Mouse (Mus musculus) testis, postnatal 10 days (tissue): ENCODE measurements around the gene Gm28047.
A peak's percentile ranks its signal among the peaks of the same experiment; 100 is the strongest.

Source experiments
- DNase-seq: peaks from one replicate; pipeline ENCODE4 v3.0.0; 2021; ENCODE audit warnings: low spot score

Gm28047 gene

DNA sequence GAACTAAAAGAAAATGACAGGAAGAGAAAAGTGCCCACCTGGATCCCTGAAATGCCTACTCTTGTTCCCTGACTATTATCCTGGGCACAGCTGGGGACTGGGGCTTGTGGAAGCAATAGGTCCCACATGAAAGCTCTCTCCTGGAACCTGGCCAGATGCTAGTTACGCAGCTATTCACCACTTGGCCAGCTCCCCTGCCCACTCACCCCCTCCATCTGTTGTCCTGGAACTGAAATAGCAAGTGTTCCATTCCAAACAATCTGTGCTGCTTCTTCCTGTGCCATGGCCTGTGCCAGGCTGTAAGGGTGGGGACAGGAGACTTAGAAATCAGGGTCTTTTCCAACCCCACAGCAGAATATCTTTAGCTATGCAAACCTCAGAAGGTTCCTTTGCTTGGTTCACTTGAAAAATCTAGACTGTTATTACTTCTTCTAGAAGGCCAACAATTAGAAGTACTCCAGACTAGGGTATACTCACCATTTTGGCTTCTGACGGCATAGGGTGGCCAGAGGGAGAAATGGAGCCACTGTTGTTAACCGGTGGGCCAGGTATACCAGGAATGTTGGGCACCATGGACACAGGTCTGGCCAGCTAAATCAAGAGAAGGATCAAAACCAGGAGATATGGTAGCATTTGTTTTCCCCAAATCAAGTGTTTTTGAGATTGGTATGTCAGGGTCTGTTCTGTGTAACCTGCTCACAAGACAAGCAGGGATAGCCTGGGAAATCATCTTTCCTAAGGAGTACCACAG, 78.0 kb downstream of the Gm28047 start:
- DNase-seq = peak; percentile 47

GRCm38 (mm10) chr15:102546246-102546645, 78.6 kb downstream of the Gm28047 start:
- DNase-seq = peak; percentile 33

DNA sequence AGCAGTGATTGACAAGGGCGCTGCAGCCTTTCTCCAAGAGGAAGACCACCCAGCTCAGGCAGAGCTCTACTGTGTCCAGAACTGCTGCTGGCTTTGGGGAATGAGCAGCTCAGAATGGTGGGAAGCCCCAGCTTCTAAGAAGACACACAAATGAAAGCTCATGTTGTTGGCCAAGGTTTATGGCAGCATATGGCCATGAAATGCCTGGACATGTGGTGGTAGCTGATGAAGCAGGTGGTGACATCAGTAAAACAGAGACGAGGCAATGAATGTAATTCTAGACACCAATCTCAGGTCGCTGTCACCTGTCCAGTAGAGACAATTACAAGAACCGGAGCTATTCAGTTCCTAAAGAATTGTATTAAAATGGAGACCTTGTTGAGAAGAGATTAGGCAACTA, 80.1 kb downstream of the Gm28047 start:
- peak; percentile 23 for DNase-seq

DNA sequence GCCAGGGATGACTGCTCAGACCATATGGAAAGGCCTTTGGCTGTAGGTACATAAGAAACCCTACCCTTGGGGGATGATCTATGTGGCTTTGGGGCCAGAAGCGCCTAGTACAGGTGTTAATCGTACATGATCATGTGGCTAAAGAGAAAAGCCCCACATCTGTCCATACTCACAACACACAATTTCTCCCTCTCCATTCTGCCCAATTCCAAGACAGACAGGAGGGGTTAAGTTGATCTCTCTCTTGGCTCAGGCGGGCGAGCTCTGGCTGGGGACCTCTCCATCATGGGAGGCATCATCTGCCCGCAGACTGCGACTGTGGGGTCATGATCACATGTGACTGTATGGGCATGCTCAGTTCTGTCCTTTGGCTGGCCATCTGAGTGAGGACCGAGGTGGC, 90.9 kb downstream of the Gm28047 start:
- DNase-seq = no peak

DNA sequence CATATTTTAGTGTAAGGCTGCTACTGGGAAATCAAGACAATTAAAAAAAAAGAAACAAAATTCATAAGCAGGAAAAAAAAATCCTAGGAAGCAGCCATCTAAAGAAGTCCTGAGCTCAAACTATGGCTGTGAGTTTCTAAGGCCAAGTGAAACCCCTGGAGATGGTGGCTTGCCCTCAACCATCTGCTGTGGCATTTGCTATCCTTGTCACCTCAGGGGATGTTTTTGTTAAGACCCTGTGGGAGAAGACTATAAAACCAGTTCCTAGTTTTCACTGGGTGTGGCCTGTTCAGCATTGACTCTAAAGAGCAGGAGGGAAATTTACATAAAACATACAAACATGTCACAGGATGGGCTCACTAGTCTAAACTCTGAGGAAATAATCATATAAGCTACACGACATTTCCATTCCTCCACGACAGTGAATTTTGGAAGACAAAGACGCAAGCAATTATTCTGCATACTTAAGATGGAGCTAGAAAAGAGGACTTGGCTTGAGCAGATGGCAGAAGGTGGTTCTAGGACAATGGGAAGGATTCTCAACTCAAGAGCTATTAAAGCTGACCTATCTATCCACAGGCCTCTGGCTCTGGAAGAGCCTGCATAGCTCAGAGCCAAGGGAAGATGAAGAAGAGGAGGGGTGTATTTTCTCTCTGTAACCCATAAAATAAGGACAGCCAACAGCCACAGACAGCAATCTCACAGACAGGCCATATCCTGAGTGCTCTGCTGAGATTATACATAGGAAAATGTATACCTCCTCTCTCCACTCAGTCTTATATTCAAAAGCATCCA, 92.6 kb downstream of the Gm28047 start:
- no peak for DNase-seq

DNA sequence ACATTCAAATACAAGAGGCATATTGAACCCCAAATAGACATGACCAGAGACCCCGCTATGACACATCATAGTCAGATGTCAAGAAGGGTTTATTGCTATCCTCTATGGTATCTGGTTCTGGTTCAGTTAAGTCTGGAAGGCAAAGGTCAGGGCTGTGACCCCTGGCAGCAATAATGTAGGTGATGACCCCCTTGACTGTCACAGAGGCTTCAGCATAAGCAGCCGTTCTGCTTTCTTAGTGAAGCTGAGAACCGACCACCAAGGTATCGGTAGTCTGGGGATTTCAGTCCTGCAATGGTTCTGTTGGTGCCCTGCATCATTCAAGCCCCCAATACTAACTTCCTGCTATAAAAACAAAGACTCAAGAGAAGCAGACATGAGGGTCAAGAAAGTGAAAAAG, 93.3 kb downstream of the Gm28047 start:
- DNase-seq = no peak

DNA sequence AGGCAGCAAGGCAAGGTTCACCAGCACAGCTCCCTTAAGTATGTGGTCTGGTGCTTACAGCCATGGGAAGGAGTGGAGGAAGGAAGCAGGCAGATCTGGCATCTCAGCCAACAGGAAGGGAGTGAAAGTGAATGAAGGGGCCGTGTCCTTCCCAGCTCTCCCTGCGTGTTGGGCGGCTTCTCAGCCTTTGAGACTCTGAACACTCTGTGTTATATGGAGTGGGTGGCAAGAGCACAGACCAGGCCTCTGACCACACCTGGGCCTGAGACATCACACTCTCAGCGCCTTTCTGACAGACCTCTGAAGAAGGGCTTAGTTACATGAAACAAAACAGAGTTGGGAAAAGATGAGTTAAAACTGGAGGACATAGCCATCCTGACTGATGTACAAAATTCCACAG, 94.3 kb downstream of the Gm28047 start:
- no peak for DNase-seq

DNA sequence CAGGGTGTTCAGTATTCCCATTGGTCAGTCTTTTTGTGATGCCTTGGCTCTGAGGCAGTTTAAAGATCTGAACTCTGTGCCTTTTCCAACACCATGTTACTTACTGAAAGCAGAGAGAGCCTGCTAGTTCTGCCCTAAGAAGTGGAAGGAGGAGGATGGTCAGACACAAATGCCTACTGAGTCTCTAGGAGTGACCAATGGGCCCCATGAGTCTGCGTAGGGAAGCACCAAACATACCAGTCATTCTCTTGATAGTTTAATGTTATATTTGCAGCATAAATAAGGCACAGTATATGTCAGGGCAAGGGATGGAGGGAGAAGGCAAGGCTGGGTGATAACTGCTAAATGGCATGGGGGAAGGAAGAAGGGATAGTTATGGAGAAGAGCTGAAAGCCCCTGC, 96.5 kb downstream of the Gm28047 start:
- no peak for DNase-seq

- DNase-seq = no peak
These were observed 96.9 kb downstream of the Gm28047 start for GRCm38 (mm10) chr15:102527936-102528335.

- no peak for DNase-seq
These were observed 98.5 kb downstream of the Gm28047 start for GRCm38 (mm10) chr15:102526111-102527002.

GRCm38 (mm10) chr15:102524892-102525485, 99.9 kb downstream of the Gm28047 start, which contains the start of gene Npff:
Gene Npff, minus strand, starts transcription at chr15:102524942.
- DNase-seq = peak; percentile 84

- no peak for DNase-seq
These were observed 103.4 kb downstream of the Gm28047 start for GRCm38 (mm10) chr15:102521480-102521879.

- DNase-seq = no peak
These were observed 104.5 kb downstream of the Gm28047 start for GRCm38 (mm10) chr15:102520416-102520815.

GRCm38 (mm10) chr15:102519211-102520141, 105.4 kb downstream of the Gm28047 start:
- DNase-seq = no peak

- DNase-seq = no peak
These were observed 106.0 kb downstream of the Gm28047 start for GRCm38 (mm10) chr15:102518859-102519201.

GRCm38 (mm10) chr15:102517976-102518858, 106.7 kb downstream of the Gm28047 start, which contains the start of gene Tarbp2:
Gene Tarbp2, plus strand, starts transcription at chr15:102518192.
- peak; percentile 98 for DNase-seq

- DNase-seq = no peak
These were observed 107.3 kb downstream of the Gm28047 start for GRCm38 (mm10) chr15:102517631-102517975.

GRCm38 (mm10) chr15:102516728-102517404, 108.0 kb downstream of the Gm28047 start, which contains the start of gene Map3k12:
Gene Map3k12, minus strand, starts transcription at chr15:102517064.
- peak; percentile 84 for DNase-seq

GRCm38 (mm10) chr15:102516293-102516692, 108.6 kb downstream of the Gm28047 start:
- no peak for DNase-seq
